Mouse (Mus musculus): ENCODE measurements around the gene Pmepa1. TPM values are rescaled to one million over a fixed set of nuclear protein-coding genes. Genes with fewer than 3 reads are reported as not detected.

The Pmepa1 gene
- 4.0 and 4.5 TPM in 2 replicates for polyA plus RNA-seq (2016; fragmentation: Nextera tagmentation; extraction: Ambion mirVana)

GRCm38 (mm10) chr2:173276409-173276808 is at the start of gene Pmepa1:
Gene Pmepa1, minus strand, starts transcription at chr2:173276533.
- peak; percentile 91 for ATAC-seq (ENCODE audit: insufficient number of reproducible peaks, low FRiP score)
- WGBS, result under 1% methylated on average over 33 of the region's 61 CpGs
- H3K27me3 ChIP-seq (replicated peaks), result no peaks in the 10 kb centered on the region; the same call in 1 of the 2 replicates
- peak within 1 kb of the TSS; percentile 92 for H3K27ac ChIP-seq (ENCODE audit: poor library complexity, severe bottlenecking)
- H3K9ac ChIP-seq, result peak within 1 kb of the TSS; percentile 97
- H3K4me1 ChIP-seq (replicated peaks), result peaks cover 49% of the 10 kb centered on the region
- H3K4me3 ChIP-seq, result peak within 1 kb of the TSS; percentile 95
- peak within 1 kb of the TSS; percentile 80 for H3K4me2 ChIP-seq
- no peaks in the 10 kb centered on the region for H3K9me3 ChIP-seq (replicated peaks)
- H3K36me3 ChIP-seq, result no peaks in the 10 kb centered on the region

GRCm38 (mm10) chr2:173321754-173322153 is 45.4 kb upstream of the Pmepa1 start:
- no peak for ATAC-seq (ENCODE audit: insufficient number of reproducible peaks, low FRiP score)
- no peak overlapping the region for H3K4me2 ChIP-seq
- H3K27ac ChIP-seq (ENCODE audit: poor library complexity, severe bottlenecking), result no peak overlapping the region
- no peaks in the 10 kb centered on the region for H3K9me3 ChIP-seq (replicated peaks)
- no peaks in the 10 kb centered on the region for H3K4me1 ChIP-seq (replicated peaks)
- no peak overlapping the region for H3K9ac ChIP-seq
- WGBS, result 88% methylated on average over 6 of the region's 6 CpGs
- no peak overlapping the region for H3K4me3 ChIP-seq
- H3K36me3 ChIP-seq, result no peaks in the 10 kb centered on the region
- no peaks in the 10 kb centered on the region for H3K27me3 ChIP-seq (replicated peaks)

- Histone ChIP-seq H3K4me3 (no peak overlapping the region), H3K9ac (no peak overlapping the region), H3K4me1 (replicated peaks) (no peaks in the 10 kb centered on the region), H3K4me2 (no peak overlapping the region), H3K27me3 (replicated peaks) (no peaks in the 10 kb centered on the region; the same call in 1 of the 2 replicates), H3K36me3 (no peaks in the 10 kb centered on the region), H3K9me3 (replicated peaks) (no peaks in the 10 kb centered on the region), H3K27ac (ENCODE audit: poor library complexity, severe bottlenecking) (no peak overlapping the region)
- ATAC-seq (ENCODE audit: insufficient number of reproducible peaks, low FRiP score), result no peak
- WGBS, result 74% methylated on average over 2 of the region's 2 CpGs
These were observed 44.9 kb upstream of the Pmepa1 start for GRCm38 (mm10) chr2:173321194-173321593.

GRCm38 (mm10) chr2:173314291-173314690 is 38.0 kb upstream of the Pmepa1 start:
- no peak overlapping the region for H3K4me3 ChIP-seq
- ATAC-seq (ENCODE audit: insufficient number of reproducible peaks, low FRiP score), result no peak
- H3K27me3 ChIP-seq (replicated peaks), result peaks cover 5% of the 10 kb centered on the region; the same call in 1 of the 2 replicates
- no peaks in the 10 kb centered on the region for H3K4me1 ChIP-seq (replicated peaks)
- H3K27ac ChIP-seq (ENCODE audit: poor library complexity, severe bottlenecking), result no peak overlapping the region
- H3K9ac ChIP-seq, result no peak overlapping the region
- H3K4me2 ChIP-seq, result no peak overlapping the region
- WGBS, result no CpG with 5 or more reads among the region's 1 CpGs
- H3K9me3 ChIP-seq (replicated peaks), result 0 out of 2 replicates have a peak, but pooled peaks cover 7% of the 10 kb centered on the region
- no peaks in the 10 kb centered on the region for H3K36me3 ChIP-seq

GRCm38 (mm10) chr2:173308486-173308885 is 32.2 kb upstream of the Pmepa1 start:
- Histone ChIP-seq H3K27ac (ENCODE audit: poor library complexity, severe bottlenecking) (no peak overlapping the region), H3K36me3 (no peaks in the 10 kb centered on the region), H3K4me3 (no peak overlapping the region), H3K27me3 (replicated peaks) (peaks cover 12% of the 10 kb centered on the region; the same call in 1 of the 2 replicates), H3K4me2 (no peak overlapping the region), H3K9ac (no peak overlapping the region), H3K9me3 (replicated peaks) (no peaks in the 10 kb centered on the region), H3K4me1 (replicated peaks) (peaks cover 27% of the 10 kb centered on the region)
- no peak for ATAC-seq (ENCODE audit: insufficient number of reproducible peaks, low FRiP score)
- 90% methylated on average over 10 of the region's 10 CpGs for WGBS

- H3K27me3 ChIP-seq (replicated peaks), result peaks cover 12% of the 10 kb centered on the region; the same call in 1 of the 2 replicates
- H3K9me3 ChIP-seq (replicated peaks), result no peaks in the 10 kb centered on the region
- no peaks in the 10 kb centered on the region for H3K36me3 ChIP-seq
- peak overlapping the region; percentile 26 for H3K4me3 ChIP-seq
- peak overlapping the region; percentile 65 for H3K4me2 ChIP-seq
- peaks cover 27% of the 10 kb centered on the region for H3K4me1 ChIP-seq (replicated peaks)
- WGBS, result 29% methylated on average over 4 of the region's 4 CpGs
- H3K9ac ChIP-seq, result peak overlapping the region; percentile 46; the same call in 1 of the 2 replicates
- peak overlapping the region; percentile 78 for H3K27ac ChIP-seq (ENCODE audit: poor library complexity, severe bottlenecking)
- no peak for ATAC-seq (ENCODE audit: insufficient number of reproducible peaks, low FRiP score)
These were observed 31.7 kb upstream of the Pmepa1 start for GRCm38 (mm10) chr2:173307984-173308383.

GRCm38 (mm10) chr2:173307561-173307960 is 31.2 kb upstream of the Pmepa1 start:
- Histone ChIP-seq H3K4me1 (replicated peaks) (peaks cover 27% of the 10 kb centered on the region), H3K36me3 (no peaks in the 10 kb centered on the region), H3K27ac (ENCODE audit: poor library complexity, severe bottlenecking) (peak overlapping the region; percentile 78), H3K9me3 (replicated peaks) (no peaks in the 10 kb centered on the region), H3K9ac (peak overlapping the region; percentile 46; the same call in 1 of the 2 replicates), H3K27me3 (replicated peaks) (peaks cover 12% of the 10 kb centered on the region; the same call in 1 of the 2 replicates), H3K4me3 (peak overlapping the region; percentile 26), H3K4me2 (peak overlapping the region; percentile 65)
- 2% methylated on average over 16 of the region's 18 CpGs for WGBS
- peak; percentile 56; the same call in 1 of the 2 replicates for ATAC-seq (ENCODE audit: insufficient number of reproducible peaks, low FRiP score)

- Histone ChIP-seq H3K9me3 (replicated peaks) (no peaks in the 10 kb centered on the region), H3K4me3 (no peak overlapping the region), H3K36me3 (no peaks in the 10 kb centered on the region), H3K27me3 (replicated peaks) (peaks cover 12% of the 10 kb centered on the region; the same call in 1 of the 2 replicates), H3K4me2 (peak overlapping the region; percentile 65), H3K4me1 (replicated peaks) (peaks cover 27% of the 10 kb centered on the region), H3K9ac (no peak overlapping the region), H3K27ac (ENCODE audit: poor library complexity, severe bottlenecking) (peak overlapping the region; percentile 78)
- peak; percentile 67 for ATAC-seq (ENCODE audit: insufficient number of reproducible peaks, low FRiP score)
- WGBS, result 24% methylated on average over 11 of the region's 11 CpGs
These were observed 30.6 kb upstream of the Pmepa1 start for GRCm38 (mm10) chr2:173306734-173307525.

- peaks cover 27% of the 10 kb centered on the region for H3K4me1 ChIP-seq (replicated peaks)
- no peak overlapping the region for H3K4me2 ChIP-seq
- H3K9ac ChIP-seq, result no peak overlapping the region
- no peak overlapping the region for H3K27ac ChIP-seq (ENCODE audit: poor library complexity, severe bottlenecking)
- no peak for ATAC-seq (ENCODE audit: insufficient number of reproducible peaks, low FRiP score)
- H3K27me3 ChIP-seq (replicated peaks), result peaks cover 12% of the 10 kb centered on the region; the same call in 1 of the 2 replicates
- H3K36me3 ChIP-seq, result no peaks in the 10 kb centered on the region
- no peak overlapping the region for H3K4me3 ChIP-seq
- WGBS, result 18% methylated on average over 12 of the region's 12 CpGs
- no peaks in the 10 kb centered on the region for H3K9me3 ChIP-seq (replicated peaks)
These were observed 28.7 kb upstream of the Pmepa1 start for GRCm38 (mm10) chr2:173305011-173305410.

- whole genome bisulfite sequencing, result 69% methylated on average over 28 of the region's 28 CpGs
- H3K4me3 ChIP-seq, result no peak overlapping the region
- H3K36me3 ChIP-seq, result no peaks in the 10 kb centered on the region
- H3K9ac ChIP-seq, result no peak overlapping the region
- no peak for ATAC-seq (ENCODE audit: insufficient number of reproducible peaks, low FRiP score)
- H3K9me3 ChIP-seq (replicated peaks), result 0 out of 2 replicates have a peak, but pooled peaks cover 11% of the 10 kb centered on the region
- no peak overlapping the region for H3K4me2 ChIP-seq
- H3K4me1 ChIP-seq (replicated peaks), result peaks cover 6% of the 10 kb centered on the region; the same call in 1 of the 2 replicates
- no peak overlapping the region for H3K27ac ChIP-seq (ENCODE audit: poor library complexity, severe bottlenecking)
- H3K27me3 ChIP-seq (replicated peaks), result peaks cover 10% of the 10 kb centered on the region; the same call in 1 of the 2 replicates
These were observed 24.6 kb upstream of the Pmepa1 start for GRCm38 (mm10) chr2:173300663-173301630.

Measured in heart, embryonic 12.5 days (tissue).